Mouse (Mus musculus) CD4-positive, CD25-positive, alpha-beta regulatory T cell, adult 2 months (primary cell): ENCODE data around the gene Dgkg.

Experiments used
- DNase-seq: peaks from one replicate; pipeline ENCODE4 v3.0.0-alpha.2; 2012; ENCODE audit warnings: low read depth, low spot score

Dgkg gene

GRCm38 (mm10) chr16:22438441-22439373 is 218.3 kb downstream of the Dgkg start:
- DNase-seq: peak; percentile 62

GRCm38 (mm10) chr16:22436106-22436505 is 220.9 kb downstream of the Dgkg start:
- no peak for DNase-seq

- DNase-seq: no peak
Observed at GRCm38 (mm10) chr16:22434530-22434929, 222.5 kb downstream of the Dgkg start.

GRCm38 (mm10) chr16:22433944-22434343 is 223.1 kb downstream of the Dgkg start:
- no peak for DNase-seq

GRCm38 (mm10) chr16:22431773-22432172 is 225.2 kb downstream of the Dgkg start:
- peak; percentile 67 for DNase-seq

- DNase-seq: no peak
Observed at GRCm38 (mm10) chr16:22431335-22431734, 225.7 kb downstream of the Dgkg start.

- DNase-seq: no peak
Observed at GRCm38 (mm10) chr16:22430211-22430951, 226.6 kb downstream of the Dgkg start.

GRCm38 (mm10) chr16:22429377-22429776 is 227.6 kb downstream of the Dgkg start:
- DNase-seq: no peak

- peak; percentile 28 for DNase-seq
Observed at GRCm38 (mm10) chr16:22428853-22429341, 228.1 kb downstream of the Dgkg start.

- no peak for DNase-seq
Observed at GRCm38 (mm10) chr16:22426866-22427265, 230.2 kb downstream of the Dgkg start.

- DNase-seq: no peak
Observed at GRCm38 (mm10) chr16:22422256-22422655, 234.8 kb downstream of the Dgkg start.
